Mouse (Mus musculus) limb, embryonic 14.5 days (tissue): ENCODE results near the gene Zfp423. TPM values are rescaled to one million over a fixed set of nuclear protein-coding genes. Genes with fewer than 3 reads are reported as not detected.
A peak's percentile ranks its signal among the peaks of the same experiment; 100 is the strongest.

Experiments
- ATAC-seq: fragments of 200-750 bp; cut with Nextera tagmentation; 2 replicates; pipeline ENCODE4 v1.8.0; 2017; ENCODE audit warnings: low read depth, moderate number of reproducible peaks, moderate TSS enrichment; ENCODE audit not compliant: low FRiP score
- DNase-seq: peaks from one replicate; pipeline ENCODE4 v3.0.0-alpha.2; 2015; ENCODE audit warnings: low spot score
- H3K27ac ChIP-seq: fragments of 300-500 bp; sonication (generic); replicated peaks from 2 replicates; pipeline ENCODE4 v1.5.1; 2014; ENCODE audit warnings: low read depth, mild to moderate bottlenecking, low read length, moderate library complexity, mixed read lengths
- H3K27me3 ChIP-seq: fragments of 300-500 bp; sonication (generic); 2 replicates; pipeline ENCODE4 v1.6.1; 2014; ENCODE audit warnings: low read length, mixed read lengths; ENCODE audit not compliant: control insufficient read depth, insufficient read depth
- H3K36me3 ChIP-seq: fragments of 300-500 bp; sonication (generic); 2 replicates; pipeline ENCODE4 v1.6.1; 2014; ENCODE audit warnings: mild to moderate bottlenecking, low read length, moderate library complexity, mixed read lengths; ENCODE audit not compliant: control insufficient read depth, insufficient read depth
- H3K4me1 ChIP-seq: fragments of 300-500 bp; sonication (generic); 2 replicates; pipeline ENCODE4 v1.6.1; 2014; ENCODE audit warnings: antibody characterized with exemption, low read length, mixed read lengths; ENCODE audit not compliant: control insufficient read depth, insufficient read depth
- H3K4me2 ChIP-seq: fragments of 300-500 bp; sonication (generic); replicated peaks from 2 replicates; pipeline ENCODE4 v1.6.1; 2014; ENCODE audit warnings: low read depth, mild to moderate bottlenecking, low read length, moderate library complexity; ENCODE audit not compliant: severe bottlenecking
- H3K4me3 ChIP-seq: fragments of 300-500 bp; sonication (generic); replicated peaks from 2 replicates; pipeline ENCODE4 v1.5.1; 2014; ENCODE audit warnings: low read length
- H3K9ac ChIP-seq: fragments of 300-500 bp; sonication (generic); 2 replicates; pipeline ENCODE4 v1.6.1; 2014; ENCODE audit warnings: mild to moderate bottlenecking, low read depth, low read length, moderate library complexity; ENCODE audit not compliant: severe bottlenecking
- H3K9me3 ChIP-seq: fragments of 300-500 bp; sonication (generic); 2 replicates; pipeline ENCODE4 v1.6.1; 2016; ENCODE audit warnings: low read length; ENCODE audit not compliant: control insufficient read depth
- POLR2A ChIP-seq: fragments of 200-500 bp; IDR thresholded peaks from 2 replicates; pipeline ENCODE4 v1.8.0; 2012; ENCODE audit warnings: inconsistent platforms, mild to moderate bottlenecking, moderate library complexity, borderline replicate concordance; ENCODE audit not compliant: insufficient read depth, insufficient read length; ENCODE audit errors: extremely low read depth
- WGBS: fragments of 180-500 bp; shearing (Covaris S2); extraction: QIAGEN DNeasy Blood & Tissue Kit; methylation state at CpG from one replicate; pipeline ENCODE4 v1.1.7; 2014; 5-methylcytosine and 5-hydroxymethylcytosine counted together
- polyA plus RNA-seq, 2 experiments: library from polyadenylated mRNA; depleted of rRNA in 1 of 2; stranded (reverse) in 1 of 2; unstranded in 1 of 2; fragments of >200 nt; fragmentation: Nextera tagmentation in 1 of 2; extraction: Ambion mirVana in 1 of 2; gene quantifications; 2 replicates each; pipeline versions ENCODE4 v1.2.1 to v1.2.3; 2012 to 2014

Gene Zfp423
- polyA plus RNA-seq, 2 experiments: 24.4 to 46.4 TPM

DNA sequence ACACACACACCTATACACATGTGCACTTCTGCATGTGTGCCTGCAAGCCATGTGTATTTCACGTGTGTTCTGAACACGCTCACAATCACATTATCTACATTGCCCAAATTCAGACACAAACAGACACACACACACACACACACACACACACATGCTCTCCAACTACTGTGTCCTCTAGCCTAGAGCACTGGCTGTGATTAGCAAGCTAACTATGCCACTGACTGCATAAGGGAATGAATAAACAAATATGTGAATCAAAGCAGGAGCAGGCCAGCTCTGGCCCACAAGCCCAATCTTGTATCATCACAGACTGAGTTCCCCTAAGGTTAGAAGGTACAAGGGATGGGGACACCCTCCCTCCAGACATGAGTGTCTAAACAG lies 147.3 kb downstream of the Zfp423 start:
- ATAC-seq (no peak), DNase-seq (no peak)
- H3K4me3 ChIP-seq: no peak overlapping the region
- H3K9ac ChIP-seq: peak overlapping the region; percentile 16; the same call in 1 of the 2 replicates
- H3K9me3 ChIP-seq: no peaks in the 10 kb centered on the region
- no peaks in the 10 kb centered on the region for H3K27me3 ChIP-seq
- 81% methylated on average over 2 of the region's 2 CpGs for WGBS
- 0 out of 2 replicates have a peak overlapping the region, but pooled peaks have one; percentile 33 for H3K27ac ChIP-seq
- no peaks in the 10 kb centered on the region for H3K36me3 ChIP-seq
- TF ChIP-seq POLR2A: no peak
- H3K4me1 ChIP-seq: peaks cover 27% of the 10 kb centered on the region
- H3K4me2 ChIP-seq: no peak overlapping the region

DNA sequence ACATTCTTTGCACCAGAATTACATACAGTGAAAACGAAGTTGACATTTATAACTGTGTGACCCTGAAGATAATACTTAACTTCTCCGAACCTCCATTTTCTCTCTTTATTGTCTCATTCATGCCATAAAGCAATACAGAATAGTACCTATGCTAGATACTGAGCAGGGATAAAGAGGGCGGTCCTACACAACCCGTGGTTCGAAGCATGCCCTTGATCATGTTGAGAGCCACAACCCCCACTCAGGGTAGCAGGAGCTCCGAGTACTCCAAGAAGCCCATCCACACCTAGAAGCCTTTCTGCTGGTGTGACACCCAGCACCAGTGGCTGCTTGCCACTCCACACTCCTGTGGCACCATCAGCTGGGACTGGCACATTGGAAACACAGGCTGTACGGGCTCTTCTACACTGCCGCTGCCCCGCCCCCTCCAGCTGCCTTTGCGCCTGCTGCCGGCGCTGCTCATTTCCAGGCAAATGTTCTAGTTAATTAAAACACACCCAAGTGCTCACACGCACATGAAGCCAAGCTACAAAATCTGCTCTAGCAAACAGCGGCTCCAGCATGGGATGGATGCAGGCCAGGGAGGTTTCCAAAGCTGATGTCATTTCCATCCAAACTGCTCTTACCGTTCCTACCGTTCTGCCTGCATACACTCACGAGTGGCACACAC lies 147.9 kb downstream of the Zfp423 start:
- DNase-seq (peak; percentile 77), ATAC-seq (peak; percentile 51)
- no peak for TF ChIP-seq POLR2A
- Histone ChIP-seq H3K27me3 (no peaks in the 10 kb centered on the region), H3K36me3 (no peaks in the 10 kb centered on the region), H3K9ac (no peak overlapping the region), H3K4me3 (no peak overlapping the region), H3K4me2 (no peak overlapping the region), H3K4me1 (peaks cover 30% of the 10 kb centered on the region), H3K9me3 (no peaks in the 10 kb centered on the region), H3K27ac (peak overlapping the region; percentile 33; the same call in 1 of the 2 replicates)
- WGBS: 56% methylated on average over 17 of the region's 17 CpGs

- Histone ChIP-seq H3K27ac (no peak overlapping the region), H3K4me2 (no peak overlapping the region), H3K9me3 (no peaks in the 10 kb centered on the region), H3K4me3 (no peak overlapping the region), H3K9ac (no peak overlapping the region), H3K36me3 (no peaks in the 10 kb centered on the region), H3K27me3 (no peaks in the 10 kb centered on the region), H3K4me1 (peaks cover 33% of the 10 kb centered on the region)
- DNase-seq (no peak), ATAC-seq (no peak)
- 77% methylated on average over 6 of the region's 6 CpGs for WGBS
- no peak for TF ChIP-seq POLR2A
Observed at GRCm38 (mm10) chr8:87810771-87811170, 148.6 kb downstream of the Zfp423 start.

- no peaks in the 10 kb centered on the region for H3K9me3 ChIP-seq
- H3K27me3 ChIP-seq: no peaks in the 10 kb centered on the region
- TF ChIP-seq POLR2A: no peak
- peaks cover 36% of the 10 kb centered on the region for H3K4me1 ChIP-seq
- ATAC-seq: peak; percentile 76
- DNase-seq: peak; percentile 71
- H3K27ac ChIP-seq: peak overlapping the region; percentile 76
- H3K36me3 ChIP-seq: no peaks in the 10 kb centered on the region
- WGBS: 24% methylated on average over 11 of the region's 11 CpGs
- no peak overlapping the region; the same call in 1 of the 2 replicates for H3K9ac ChIP-seq
- no peak overlapping the region for H3K4me3 ChIP-seq
- peak overlapping the region; percentile 36 for H3K4me2 ChIP-seq
Observed at GRCm38 (mm10) chr8:87804327-87804900, 155.0 kb downstream of the Zfp423 start.

GRCm38 (mm10) chr8:87803437-87803836 lies 156.0 kb downstream of the Zfp423 start:
- Histone ChIP-seq H3K4me1 (peaks cover 36% of the 10 kb centered on the region), H3K4me3 (no peak overlapping the region), H3K4me2 (peak overlapping the region; percentile 36; the same call in 1 of the 2 replicates)

More at GRCm38 (mm10) chr8:87803437-87803836, 156.0 kb downstream of the Zfp423 start:
- Histone ChIP-seq H3K9me3 (no peaks in the 10 kb centered on the region), H3K9ac (no peak overlapping the region), H3K27ac (peak overlapping the region; percentile 76; the same call in 1 of the 2 replicates), H3K27me3 (no peaks in the 10 kb centered on the region), H3K36me3 (no peaks in the 10 kb centered on the region)
- DNase-seq (no peak), ATAC-seq (no peak)
- no peak for TF ChIP-seq POLR2A
- WGBS: 51% methylated on average over 10 of the region's 10 CpGs
